Mouse (Mus musculus) testis, adult 2 months (tissue): ENCODE measurements around the gene Cyp4a10.

Experiments used
- CTCF ChIP-seq: fragments of 200-500 bp; IDR thresholded peaks from 2 replicates; pipeline ENCODE4 v1.5.1; 2012; ENCODE audit warnings: low read depth, mild to moderate bottlenecking, inconsistent platforms, low read length, moderate library complexity; ENCODE audit not compliant: control insufficient read depth, insufficient read depth, insufficient replicate concordance
- POLR2A ChIP-seq: fragments of 200-500 bp; IDR thresholded peaks from 2 replicates; pipeline ENCODE4 v1.6.1; 2012; ENCODE audit warnings: low read depth, mild to moderate bottlenecking, inconsistent platforms, low read length, moderate library complexity; ENCODE audit not compliant: control insufficient read depth

GRCm38 (mm10) chr4:115519444-115519843 is 1.4 kb downstream of the Cyp4a10 start:
- TF ChIP-seq CTCF: no peak
- TF ChIP-seq POLR2A: no peak
